Mouse (Mus musculus) liver, embryonic 15.5 days (tissue): ENCODE results near the gene Myl10. TPM values are rescaled to one million over a fixed set of nuclear protein-coding genes. Genes with fewer than 3 reads are reported as not detected.

ENCODE experiments used
- ATAC-seq: fragments of 200-750 bp; cut with Nextera tagmentation; 2 replicates; pipeline ENCODE4 v1.8.0; 2017; ENCODE audit warnings: moderate number of reproducible peaks, mild to moderate bottlenecking, moderate library complexity; ENCODE audit not compliant: insufficient read depth
- H3K27ac ChIP-seq: fragments of 300-500 bp; sonication (generic); replicated peaks from 2 replicates; pipeline ENCODE4 v1.5.1; 2015; ENCODE audit warnings: mild to moderate bottlenecking, inconsistent platforms
- H3K27me3 ChIP-seq: fragments of 300-500 bp; sonication (generic); 2 replicates; pipeline ENCODE4 v1.6.1; 2015; ENCODE audit warnings: mild to moderate bottlenecking, inconsistent platforms
- H3K36me3 ChIP-seq: fragments of 300-500 bp; sonication (generic); replicated peaks from 2 replicates; pipeline ENCODE4 v1.6.1; 2015; ENCODE audit warnings: moderate library complexity, mild to moderate bottlenecking, inconsistent platforms
- H3K4me1 ChIP-seq: fragments of 300-500 bp; sonication (generic); replicated peaks from 2 replicates; pipeline ENCODE4 v1.6.1; 2015; ENCODE audit warnings: inconsistent platforms
- H3K4me2 ChIP-seq: fragments of 300-500 bp; sonication (generic); 2 replicates; pipeline ENCODE4 v1.6.1; 2015; ENCODE audit warnings: moderate library complexity, mild to moderate bottlenecking, inconsistent platforms
- H3K4me3 ChIP-seq: fragments of 300-500 bp; sonication (generic); replicated peaks from 2 replicates; pipeline ENCODE4 v1.5.1; 2015; ENCODE audit warnings: mild to moderate bottlenecking, inconsistent platforms
- H3K9ac ChIP-seq: fragments of 300-500 bp; sonication (generic); 2 replicates; pipeline ENCODE4 v1.6.1; 2015; ENCODE audit warnings: moderate library complexity, mild to moderate bottlenecking, inconsistent platforms
- H3K9me3 ChIP-seq: fragments of 300-500 bp; sonication (generic); replicated peaks from 2 replicates; pipeline ENCODE4 v1.6.1; 2016; ENCODE audit warnings: inconsistent platforms
- WGBS: fragments of 180-500 bp; shearing (Covaris S2); methylation state at CpG from one replicate; pipeline ENCODE4 v1.1.7; 2015; ENCODE audit warnings: mixed read lengths; ENCODE audit not compliant: insufficient replicate concordance; 5-methylcytosine and 5-hydroxymethylcytosine counted together
- polyA plus RNA-seq: library from polyadenylated mRNA; unstranded; fragments of >200 nt; fragmentation: Nextera tagmentation; extraction: Ambion mirVana; gene quantifications from 2 replicates; pipeline ENCODE4 v1.2.1, GENCODE M21; 2015

The Myl10 gene
- polyA plus RNA-seq, 1 experiment from 2014 or later, result not detected

GRCm38 (mm10) chr5:136738918-136739317 is 46.0 kb downstream of the Myl10 start:
- H3K36me3 ChIP-seq, result no peaks in the 10 kb centered on the region
- H3K27ac ChIP-seq, result no peak overlapping the region
- H3K4me2 ChIP-seq, result no peak overlapping the region
- H3K4me1 ChIP-seq, result no peaks in the 10 kb centered on the region
- H3K27me3 ChIP-seq, result no peaks in the 10 kb centered on the region
- no peak for ATAC-seq
- H3K9me3 ChIP-seq, result no peaks in the 10 kb centered on the region
- no peak overlapping the region for H3K9ac ChIP-seq
- H3K4me3 ChIP-seq, result no peak overlapping the region
- WGBS, result 48% methylated on average over 6 of the region's 6 CpGs

- Histone ChIP-seq H3K4me2 (no peak overlapping the region), H3K27me3 (no peaks in the 10 kb centered on the region)
- 55% methylated on average over 9 of the region's 9 CpGs for whole genome bisulfite sequencing
These were observed 53.6 kb downstream of the Myl10 start for GRCm38 (mm10) chr5:136746596-136746995.

More at GRCm38 (mm10) chr5:136746596-136746995, 53.6 kb downstream of the Myl10 start:
- H3K36me3 ChIP-seq, result no peaks in the 10 kb centered on the region
- ATAC-seq, result no peak
- no peak overlapping the region for H3K9ac ChIP-seq
- no peaks in the 10 kb centered on the region for H3K4me1 ChIP-seq
- 0 out of 2 replicates have a peak, but pooled peaks cover 11% of the 10 kb centered on the region for H3K9me3 ChIP-seq
- no peak overlapping the region for H3K27ac ChIP-seq
- H3K4me3 ChIP-seq, result no peak overlapping the region

Other genes with a start within 250 kb of the Myl10 start
- 16.9 and 17.1 TPM in 2 replicates for gene Cux1, start 125.7 kb upstream of the Myl10 start, polyA plus RNA-seq
- gene Col26a1, start 190.1 kb downstream of the Myl10 start, polyA plus RNA-seq, result 0.85 and 0.93 TPM in 2 replicates
- gene Ift22, start 215.0 kb downstream of the Myl10 start, polyA plus RNA-seq, result 7.5 and 9.0 TPM in 2 replicates